Mouse (Mus musculus) left cerebral cortex, adult 11 months (tissue): Measurements from ENCODE around the gene Tulp4.
"Not testable (repeated sequence)": the region's sequence is repeated elsewhere in the genome, so short reads cannot be mapped to it uniquely, and the experiment has no call there.

Experiments
- DNase-seq: peaks from one replicate; pipeline ENCODE4 v3.0.0; 2022; ENCODE audit warnings: low spot score

The Tulp4 gene

GRCm38 (mm10) chr17:6189207-6189606 is 83.0 kb downstream of the Tulp4 start:
- DNase-seq: no peak

- no peak for DNase-seq
These were observed 86.0 kb downstream of the Tulp4 start for GRCm38 (mm10) chr17:6192275-6192674.

DNA sequence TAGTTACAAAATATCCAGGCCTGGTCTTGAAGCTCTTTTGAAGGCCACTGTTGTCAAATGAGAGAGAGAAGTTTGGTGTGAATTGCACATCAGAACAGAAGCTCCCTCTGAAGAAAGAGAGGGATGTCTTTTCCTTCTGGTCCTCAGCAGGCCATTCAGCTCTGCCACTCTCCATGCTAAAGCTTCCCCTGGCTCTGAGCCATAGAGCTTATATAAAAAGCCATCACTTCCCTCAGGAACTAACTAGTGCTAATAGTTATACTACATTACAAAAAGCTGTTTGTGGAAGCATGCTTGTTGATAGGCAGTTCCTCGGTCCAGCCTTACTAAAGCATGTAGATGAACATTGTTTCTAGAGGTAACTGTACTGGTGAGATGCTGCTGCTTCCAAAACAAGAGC is 89.2 kb downstream of the Tulp4 start:
- DNase-seq: no peak

DNA sequence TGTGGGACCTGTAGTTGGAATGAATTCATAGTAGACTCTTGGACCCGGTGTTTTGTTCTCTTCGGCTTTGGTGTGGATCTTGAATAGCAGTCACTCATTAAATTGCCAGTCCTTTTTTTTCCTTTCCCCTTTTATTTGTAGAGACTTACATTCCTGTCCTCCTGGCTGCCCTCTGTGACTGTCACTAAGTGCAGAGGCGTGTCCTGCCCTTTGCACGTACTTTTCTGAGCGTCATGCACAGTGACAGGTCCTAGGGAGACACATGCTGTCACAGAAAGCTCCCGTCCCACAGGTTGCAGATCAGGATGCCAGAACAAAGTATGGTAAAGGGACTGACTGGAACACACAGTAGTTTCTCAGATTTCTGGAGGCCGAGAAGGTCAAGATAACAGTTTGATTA is 91.3 kb downstream of the Tulp4 start:
- DNase-seq: no peak

GRCm38 (mm10) chr17:6198670-6199069 is 92.4 kb downstream of the Tulp4 start:
- DNase-seq: no peak

GRCm38 (mm10) chr17:6199166-6199565 is 92.9 kb downstream of the Tulp4 start:
- no peak for DNase-seq

DNA sequence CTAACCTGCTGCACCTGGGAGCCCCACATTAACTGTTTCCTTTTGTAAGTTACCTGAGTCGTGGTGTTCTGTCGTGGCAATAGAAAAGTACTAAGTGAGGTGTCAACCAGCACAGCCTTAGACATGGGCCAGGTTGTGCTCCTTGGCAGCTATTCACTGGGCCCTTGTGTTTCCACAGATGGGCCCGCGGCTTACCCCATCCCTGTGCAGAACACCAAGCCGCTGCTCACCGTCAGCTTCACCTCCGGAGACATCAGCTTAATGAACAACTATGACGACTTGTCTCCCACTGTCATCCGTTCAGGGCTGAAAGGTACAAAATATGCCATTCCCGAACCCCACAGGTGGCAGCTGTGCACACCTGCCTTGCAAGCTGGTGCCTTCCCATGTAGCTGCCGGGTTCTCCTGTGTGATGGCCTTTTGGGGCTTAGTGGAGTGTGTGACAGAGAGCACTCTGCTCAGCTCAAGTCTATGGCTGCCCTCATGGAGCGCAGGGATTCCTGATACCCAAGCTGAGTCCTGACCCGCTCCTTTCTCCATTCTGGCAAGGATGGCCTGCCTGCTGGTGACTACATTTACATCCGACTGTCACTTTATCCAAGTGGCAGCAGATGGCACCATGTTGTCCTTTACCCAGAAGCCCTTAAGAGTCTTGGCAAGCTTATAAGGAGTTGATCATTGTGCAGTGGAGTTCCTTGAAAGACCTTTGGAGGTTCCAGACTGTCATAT is 95.4 kb downstream of the Tulp4 start:
- DNase-seq: no peak

- peak; percentile 39 for DNase-seq
These were observed 96.3 kb downstream of the Tulp4 start for GRCm38 (mm10) chr17:6202389-6203110.

- no peak for DNase-seq
These were observed 96.9 kb downstream of the Tulp4 start for GRCm38 (mm10) chr17:6203126-6203525.

- no peak for DNase-seq
These were observed 97.6 kb downstream of the Tulp4 start for GRCm38 (mm10) chr17:6203795-6204194.

DNA sequence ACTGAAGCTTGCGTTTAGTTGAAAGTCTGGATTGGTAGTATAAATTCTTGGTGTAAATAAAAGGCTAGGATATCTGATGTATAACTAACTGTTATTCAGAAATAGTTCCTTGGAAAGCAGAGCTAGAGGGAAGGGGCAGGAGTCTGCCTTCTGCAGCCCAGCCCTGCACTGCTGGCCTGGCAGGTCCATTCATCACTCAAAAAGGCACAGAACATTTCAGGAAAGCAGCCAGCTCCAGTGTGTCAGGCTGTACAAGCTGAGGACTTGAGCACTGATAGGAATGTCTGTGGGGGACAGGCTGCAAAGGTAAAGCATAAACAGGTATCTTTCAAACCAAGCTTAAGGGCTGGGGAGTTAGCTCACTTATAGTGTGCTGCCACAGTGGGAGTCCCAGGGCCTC is 105.5 kb downstream of the Tulp4 start:
- no peak for DNase-seq

DNA sequence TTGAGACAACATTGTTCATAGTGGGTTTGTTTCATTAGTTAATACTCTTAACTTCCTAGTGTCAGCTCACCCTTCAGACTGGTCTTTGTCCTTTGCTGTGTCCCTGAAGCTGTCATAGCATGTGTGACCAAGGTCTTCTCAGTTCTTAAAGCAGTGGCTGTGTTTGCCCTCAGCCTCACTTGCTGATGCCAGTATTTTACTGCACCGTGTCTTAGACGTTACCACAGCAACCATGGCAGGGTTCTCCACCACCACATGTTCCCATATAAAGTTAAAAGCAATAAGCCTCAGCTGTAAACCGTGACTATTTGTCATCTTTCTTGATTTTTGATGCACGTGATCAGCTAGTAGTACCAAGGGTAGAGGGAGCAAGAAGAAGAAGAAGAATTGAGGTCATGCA is 109.4 kb downstream of the Tulp4 start:
- no peak for DNase-seq

- DNase-seq: no peak
These were observed 110.3 kb downstream of the Tulp4 start for GRCm38 (mm10) chr17:6216514-6216913.

- DNase-seq: not testable (repeated sequence)
These were observed 126.4 kb downstream of the Tulp4 start for GRCm38 (mm10) chr17:6232633-6233032.

DNA sequence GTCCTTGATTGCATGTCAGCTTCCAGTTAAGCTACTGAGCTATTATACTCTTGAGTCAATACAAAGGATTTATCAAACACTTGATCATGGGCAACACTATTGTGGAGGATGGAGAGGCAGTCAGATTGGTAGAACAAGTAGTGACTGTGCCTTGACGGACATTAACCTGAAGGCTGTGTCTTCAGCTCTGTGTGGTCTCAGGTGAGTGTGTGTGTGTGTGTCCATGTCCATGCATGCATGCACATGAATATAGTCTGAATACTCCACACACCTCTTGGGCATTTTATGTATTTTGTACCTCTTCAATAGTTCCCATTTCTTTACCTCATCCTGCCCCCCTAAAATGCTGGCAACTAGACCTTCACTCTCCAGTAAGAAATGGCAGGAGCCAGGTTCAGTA is 145.1 kb downstream of the Tulp4 start:
- not testable (repeated sequence) for DNase-seq

DNA sequence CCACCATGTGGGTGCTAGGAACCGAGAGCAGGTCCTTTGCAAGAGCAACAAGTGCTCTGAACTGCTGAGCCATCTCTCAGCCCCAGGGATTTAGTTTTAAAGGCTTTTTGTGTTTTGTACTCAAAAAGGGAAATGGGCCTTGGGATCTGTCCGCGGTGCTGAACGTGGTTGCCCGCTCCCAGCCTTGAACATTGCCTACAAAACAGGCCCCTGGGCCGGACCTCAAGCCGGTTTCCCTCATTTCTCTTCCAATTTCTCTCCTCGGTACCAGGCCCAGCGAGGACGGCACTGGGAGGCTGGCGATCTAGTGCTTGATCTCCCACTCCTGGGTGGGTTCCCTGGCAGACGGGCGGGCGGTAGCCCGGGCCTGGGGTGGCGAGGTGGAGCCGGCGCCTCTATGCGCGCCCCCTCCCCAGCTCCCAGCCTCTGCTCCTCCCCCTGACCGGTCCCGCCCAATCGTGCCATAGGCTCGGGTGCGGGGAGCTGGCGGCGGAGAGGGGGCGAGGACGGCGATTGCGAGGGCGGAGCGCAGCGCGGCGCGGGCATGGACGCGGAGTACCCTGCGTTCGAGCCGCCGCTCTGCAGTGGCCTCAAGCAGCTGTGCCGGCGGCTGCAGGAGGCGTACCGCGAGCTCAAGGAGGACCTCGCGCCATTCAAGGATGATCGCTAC is 150.3 kb downstream of the Tulp4 start, which contains the start of gene Tmem181a:
Tmem181a (plus strand) TSS at position 461 of the 670 bp plus-strand sequence.
- not testable (repeated sequence) for DNase-seq

GRCm38 (mm10) chr17:6257070-6257456 is 150.8 kb downstream of the Tulp4 start:
- DNase-seq: peak; percentile 73

- not testable (repeated sequence) for DNase-seq
These were observed 163.9 kb downstream of the Tulp4 start for GRCm38 (mm10) chr17:6269876-6270831.

DNA sequence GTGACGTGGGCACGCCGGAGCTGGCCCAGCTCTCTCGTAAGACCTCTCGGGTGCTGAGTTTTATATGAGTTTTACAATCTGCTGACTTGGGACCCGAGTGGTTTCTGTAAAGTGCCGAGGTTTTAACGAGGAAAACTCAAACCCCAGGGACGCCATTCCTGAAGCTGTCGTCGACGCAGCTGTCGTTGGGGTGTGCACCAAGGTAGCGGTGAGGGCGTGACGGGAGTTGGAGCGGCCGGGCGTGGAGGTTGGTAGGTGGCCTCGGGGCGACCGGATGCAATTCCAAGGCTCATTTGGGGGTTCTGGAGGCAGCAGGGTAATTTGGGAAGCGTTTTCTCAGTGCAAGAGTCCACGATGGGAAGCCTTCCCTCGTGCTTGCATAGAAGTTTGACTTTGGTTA is 164.6 kb downstream of the Tulp4 start:
- not testable (repeated sequence) for DNase-seq

DNA sequence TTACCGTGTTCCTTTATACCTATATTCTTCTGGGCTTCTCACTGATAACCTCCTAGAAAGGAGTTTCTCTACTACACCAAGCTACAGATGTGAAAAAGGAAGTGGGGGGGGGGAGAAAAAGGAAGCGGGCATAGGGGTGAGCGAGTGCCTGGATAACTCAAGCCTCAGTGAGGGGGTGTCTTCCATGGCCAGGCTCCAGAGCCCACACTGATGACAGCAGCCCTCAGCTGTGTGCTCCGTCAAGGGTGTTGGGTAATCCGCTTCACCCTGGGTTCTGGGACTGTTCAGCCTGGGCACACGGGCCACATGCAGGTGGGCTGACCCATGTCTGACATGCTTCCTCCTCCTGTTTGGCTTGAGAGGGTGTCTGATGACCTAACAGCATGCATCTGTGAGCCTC is 165.7 kb downstream of the Tulp4 start:
- not testable (repeated sequence) for DNase-seq

DNA sequence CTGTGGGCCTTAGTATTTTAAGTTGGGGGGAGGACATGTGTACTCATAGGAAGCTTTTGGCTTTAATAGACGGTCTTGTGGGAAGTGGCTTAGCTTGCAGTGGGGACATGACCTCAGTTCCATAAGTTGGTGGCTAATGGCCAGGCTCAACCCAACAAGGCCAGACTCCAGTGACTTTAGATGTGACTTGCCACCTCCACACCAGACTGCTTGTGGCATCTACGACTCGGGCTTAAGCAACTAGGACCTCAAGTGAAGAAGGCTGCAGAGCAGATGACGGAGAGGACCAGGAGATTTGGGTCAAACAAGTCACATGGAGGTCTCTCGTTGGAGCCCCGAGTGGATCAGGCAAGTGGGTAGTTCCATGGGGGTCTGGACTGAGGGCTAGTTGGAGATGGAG is 168.5 kb downstream of the Tulp4 start:
- not testable (repeated sequence) for DNase-seq

- not testable (repeated sequence) for DNase-seq
These were observed 173.0 kb downstream of the Tulp4 start for GRCm38 (mm10) chr17:6279205-6279604.
